Mouse (Mus musculus) cortical plate, adult 2 months (tissue): Measurements from ENCODE around the gene Nme1. TPM values are rescaled to one million over a fixed set of nuclear protein-coding genes. Genes with fewer than 3 reads are reported as not detected.

Experiments used
- H3K27ac ChIP-seq: fragments of 200-500 bp; 2 replicates; pipeline ENCODE4 v1.5.1; 2012; ENCODE audit warnings: low read length, control low read depth, inconsistent platforms; ENCODE audit not compliant: insufficient read depth
- H3K4me1 ChIP-seq: fragments of 200-500 bp; 2 replicates; pipeline ENCODE4 v1.6.1; 2011; ENCODE audit warnings: low read length; ENCODE audit not compliant: control insufficient read depth, insufficient read depth
- H3K4me3 ChIP-seq: fragments of 200-500 bp; 2 replicates; pipeline ENCODE4 v1.5.1; 2011; ENCODE audit warnings: mild to moderate bottlenecking, low read length, control low read depth; ENCODE audit not compliant: insufficient read depth
- CTCF ChIP-seq: fragments of 200-500 bp; IDR thresholded peaks from 2 replicates; pipeline ENCODE4 v1.5.1; 2011; ENCODE audit warnings: mild to moderate bottlenecking, control low read depth, low read length; ENCODE audit not compliant: insufficient read depth; ENCODE audit errors: extremely low read depth
- POLR2A ChIP-seq: fragments of 200-500 bp; IDR thresholded peaks from 2 replicates; pipeline ENCODE4 v1.6.1; 2011; ENCODE audit warnings: mild to moderate bottlenecking, low read length, control low read depth; ENCODE audit not compliant: insufficient read depth; ENCODE audit errors: extremely low read depth
- polyA plus RNA-seq: library from polyadenylated mRNA; depleted of rRNA; stranded (reverse); fragments of >200 nt; gene quantifications from 2 replicates; pipeline ENCODE4 v1.2.3, GENCODE M21; 2012

The Nme1 gene
- polyA plus RNA-seq, 1 experiment = 244 TPM

DNA sequence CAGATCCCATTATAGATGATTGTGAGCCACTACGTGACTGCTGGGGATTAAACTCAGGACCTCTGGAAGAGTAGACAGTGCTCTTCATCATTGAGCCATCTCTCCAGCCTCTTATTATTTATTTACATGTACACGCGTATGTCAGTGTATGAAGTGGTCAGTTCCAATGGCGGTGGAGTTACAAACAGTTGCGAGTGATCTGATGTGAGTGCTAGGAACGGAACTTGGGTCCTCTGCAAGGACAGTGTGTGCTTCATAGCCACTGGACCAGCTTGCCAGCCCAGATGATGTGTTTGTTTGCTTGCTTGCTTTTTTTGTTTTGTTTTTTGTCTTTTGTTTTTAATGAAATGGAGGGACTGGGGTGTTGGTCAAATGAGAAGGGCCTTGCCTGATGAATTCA is 850 bp upstream of the Nme1 start:
- Histone ChIP-seq H3K4me3 (no peak overlapping the region), H3K27ac (peak overlapping the region; percentile 8; the same call in 1 of the 2 replicates), H3K4me1 (peaks cover 2% of the 10 kb centered on the region; the same call in 1 of the 2 replicates)
- TF ChIP-seq POLR2A (no peak), CTCF (no peak)

DNA sequence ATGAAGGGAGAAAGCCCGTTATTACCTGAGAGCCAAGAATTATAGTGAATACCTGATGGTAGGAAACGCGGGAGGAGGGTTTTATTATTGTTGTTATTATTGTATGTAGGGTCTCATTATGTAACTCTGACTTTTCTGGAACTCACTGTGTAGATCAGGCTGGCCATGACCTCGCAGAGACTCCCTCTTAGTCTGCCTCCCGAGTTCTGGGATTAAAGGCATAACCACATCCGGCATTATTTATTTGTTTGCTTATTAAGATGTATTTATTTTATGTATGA is 467 bp upstream of the Nme1 start:
- peak overlapping the region; percentile 8; the same call in 1 of the 2 replicates for H3K27ac ChIP-seq
- peaks cover 2% of the 10 kb centered on the region; the same call in 1 of the 2 replicates for H3K4me1 ChIP-seq
- no peak overlapping the region for H3K4me3 ChIP-seq
- TF ChIP-seq CTCF = no peak
- no peak for TF ChIP-seq POLR2A

GRCm38 (mm10) chr11:93967381-93967780 is 940 bp downstream of the Nme1 start:
- Histone ChIP-seq H3K27ac (peak overlapping the region; percentile 26; the same call in 1 of the 2 replicates), H3K4me3 (peak overlapping the region; percentile 75), H3K4me1 (peaks cover 2% of the 10 kb centered on the region; the same call in 1 of the 2 replicates)
- TF ChIP-seq CTCF = no peak
- TF ChIP-seq POLR2A = no peak

DNA sequence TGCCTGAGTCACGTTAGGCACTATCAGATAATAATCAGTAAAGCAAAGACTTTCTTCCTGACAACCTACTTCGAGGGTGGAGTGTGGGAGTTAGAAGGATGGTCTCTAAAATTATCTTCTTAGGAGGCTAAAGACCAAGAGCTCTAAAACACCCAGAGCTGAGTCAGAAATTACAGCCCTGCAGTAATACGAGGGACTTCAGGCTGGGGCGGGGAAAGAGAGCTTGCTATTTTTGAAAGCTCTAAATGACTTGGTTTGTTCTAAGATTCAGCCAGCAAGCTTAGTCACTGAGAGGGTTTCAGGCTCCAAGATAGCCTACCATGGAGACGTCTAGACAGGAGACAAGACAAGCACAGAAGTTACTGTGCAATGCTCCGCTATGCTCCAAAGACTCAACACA is 2.9 kb downstream of the Nme1 start:
- TF ChIP-seq POLR2A (no peak), CTCF (no peak)
- H3K4me3 ChIP-seq = no peak overlapping the region
- H3K4me1 ChIP-seq = peaks cover 2% of the 10 kb centered on the region; the same call in 1 of the 2 replicates
- H3K27ac ChIP-seq = no peak overlapping the region

- no peak for TF ChIP-seq CTCF
- no peak for TF ChIP-seq POLR2A
- Histone ChIP-seq H3K27ac (no peak overlapping the region), H3K4me1 (peaks cover 2% of the 10 kb centered on the region; the same call in 1 of the 2 replicates), H3K4me3 (no peak overlapping the region)
These were observed 5.3 kb downstream of the Nme1 start for GRCm38 (mm10) chr11:93963013-93963412.

DNA sequence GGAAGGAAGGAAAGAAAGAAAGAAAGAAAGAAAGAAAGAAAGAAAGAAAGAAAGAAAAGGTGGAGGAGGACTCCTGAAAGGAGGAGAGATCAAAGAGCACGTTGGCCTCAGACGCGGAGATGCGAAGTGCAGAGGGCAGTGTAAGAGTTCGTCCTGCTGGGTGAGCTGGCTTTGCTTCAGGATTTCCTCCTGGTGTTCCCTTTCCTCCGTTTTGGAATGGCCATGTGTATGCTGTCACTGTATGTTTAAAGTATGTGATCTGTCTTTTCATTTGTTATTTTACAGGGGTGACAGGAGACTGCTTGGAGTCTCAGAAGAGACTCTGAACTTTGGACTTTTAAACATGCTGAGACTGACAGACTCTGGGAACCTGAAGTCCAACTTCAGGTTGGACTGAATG is 6.8 kb downstream of the Nme1 start:
- Histone ChIP-seq H3K4me3 (no peak overlapping the region), H3K27ac (no peak overlapping the region), H3K4me1 (peaks cover 2% of the 10 kb centered on the region; the same call in 1 of the 2 replicates)
- TF ChIP-seq POLR2A (no peak), CTCF (no peak)

GRCm38 (mm10) chr11:93957746-93958145 is 10.6 kb downstream of the Nme1 start:
- H3K4me3 ChIP-seq = no peak overlapping the region
- TF ChIP-seq CTCF = no peak
- TF ChIP-seq POLR2A = 0 out of 2 replicates have a peak, but pooled peaks have one; percentile 5
- no peak overlapping the region for H3K27ac ChIP-seq
- H3K4me1 ChIP-seq = no peaks in the 10 kb centered on the region

DNA sequence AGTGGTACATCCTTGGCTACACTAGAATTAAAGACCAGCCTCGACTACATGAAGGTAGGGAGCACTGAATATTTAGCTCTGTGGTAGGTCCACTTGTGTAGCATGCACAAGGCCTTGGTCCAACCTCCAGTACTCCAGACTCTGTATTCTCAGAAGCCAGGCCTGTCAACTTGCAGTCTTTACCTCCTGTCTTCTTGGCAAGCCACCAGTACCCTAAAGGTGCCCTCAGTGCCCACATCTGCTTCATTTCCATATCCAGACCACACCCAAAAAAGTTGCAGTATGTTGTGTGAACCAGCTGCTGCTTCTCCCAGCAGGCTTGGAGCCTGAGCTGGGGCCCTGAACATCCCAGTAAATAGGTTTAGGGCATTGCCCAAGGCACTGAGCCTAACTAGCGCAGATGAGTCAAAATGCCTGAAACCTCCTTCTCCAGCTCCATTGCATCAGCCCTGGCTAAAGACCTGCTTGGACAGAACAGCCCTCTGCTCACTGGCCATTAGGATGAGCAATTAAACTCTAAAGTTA is 11.2 kb downstream of the Nme1 start:
- no peak overlapping the region for H3K27ac ChIP-seq
- TF ChIP-seq POLR2A (no peak), CTCF (no peak)
- no peaks in the 10 kb centered on the region for H3K4me1 ChIP-seq
- H3K4me3 ChIP-seq = no peak overlapping the region

DNA sequence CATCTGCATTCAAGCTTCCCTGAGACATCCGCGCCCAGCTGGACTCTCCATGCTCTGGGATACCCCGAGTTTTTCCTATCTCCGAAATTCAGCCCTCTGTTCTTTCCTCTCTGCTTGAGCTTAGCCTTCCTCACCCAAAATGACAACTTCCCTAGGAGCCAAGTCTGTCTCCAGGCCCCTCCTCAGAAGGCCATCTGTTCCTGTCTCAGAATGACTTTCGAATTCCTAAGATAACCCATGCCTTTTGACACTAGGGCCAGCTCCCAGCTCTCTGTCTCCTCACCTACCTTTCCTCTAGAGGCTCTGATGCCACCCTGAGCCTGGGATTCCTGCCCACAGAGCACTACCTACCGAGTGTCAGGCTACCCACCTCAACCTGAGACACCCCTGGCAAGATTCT is 12.2 kb downstream of the Nme1 start, which contains the start of gene Nme2:
Gene Nme2, minus strand, starts transcription at position 101 of the 400 bp plus-strand sequence.
- TF ChIP-seq POLR2A = no peak
- peak within 1 kb of the TSS; percentile 72 for H3K4me3 ChIP-seq
- H3K4me1 ChIP-seq = no peaks in the 10 kb centered on the region
- H3K27ac ChIP-seq = peak within 1 kb of the TSS; percentile 31

DNA sequence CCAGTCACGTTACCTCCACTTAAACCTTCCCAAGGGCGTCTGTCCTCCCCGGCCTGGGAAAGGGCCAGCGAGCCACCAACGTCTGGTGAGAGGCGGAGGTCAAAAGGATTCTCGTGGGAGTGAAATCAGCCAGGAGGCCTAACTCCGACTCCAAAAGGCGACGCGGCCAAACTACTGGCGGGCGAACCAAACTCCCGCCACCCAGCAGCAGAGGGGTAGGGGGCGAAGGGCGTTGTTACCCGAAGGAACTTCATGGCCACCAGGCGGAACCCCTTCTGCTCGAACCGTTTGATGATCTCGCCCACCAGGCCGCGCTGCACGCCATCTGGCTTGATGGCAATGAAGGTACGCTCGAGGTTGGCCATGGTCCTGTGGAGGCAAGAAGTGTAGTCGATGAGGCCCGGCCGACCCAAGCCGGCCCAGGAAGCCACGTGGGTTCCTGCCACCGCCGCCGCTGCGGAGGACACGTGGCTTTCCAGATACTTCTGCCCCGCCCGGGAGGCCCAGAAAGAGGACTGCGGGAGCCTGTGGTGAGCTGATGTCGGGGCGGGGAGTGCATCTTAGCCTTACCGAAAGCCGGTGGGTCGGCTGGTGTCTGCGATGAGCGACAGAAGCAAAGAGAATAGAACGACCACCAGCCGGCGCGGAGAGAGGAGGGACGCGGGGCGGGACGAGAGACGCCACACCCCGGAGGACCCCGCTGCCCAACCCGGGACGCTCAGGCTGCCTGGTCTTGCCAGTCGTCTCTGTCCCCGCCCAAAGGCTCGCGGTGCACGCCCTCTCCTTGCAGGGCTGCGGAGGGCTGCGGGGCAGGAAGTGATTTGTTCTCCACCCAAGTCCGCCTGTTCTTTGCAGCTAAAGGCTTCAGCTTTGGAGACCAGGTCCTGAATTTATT is 12.8 kb downstream of the Nme1 start:
- TF ChIP-seq CTCF = no peak
- TF ChIP-seq POLR2A = peak; percentile 69
- peak overlapping the region; percentile 72 for H3K4me3 ChIP-seq
- H3K27ac ChIP-seq = peak overlapping the region; percentile 31
- no peaks in the 10 kb centered on the region for H3K4me1 ChIP-seq
